Mouse (Mus musculus) MEL (cell line): ENCODE measurements around the gene Pla2g16. TPM values are rescaled to one million over a fixed set of nuclear protein-coding genes. Genes with fewer than 3 reads are reported as not detected.

Experiments
- DNase-seq: peaks from one replicate; pipeline ENCODE4 v3.0.0; 2011; ENCODE audit warnings: low read depth, low spot score
- H3K27ac ChIP-seq: 2 replicates; pipeline ENCODE4 v1.5.1; 2012; ENCODE audit warnings: low read depth, mild to moderate bottlenecking, control low read depth, low read length, moderate library complexity; ENCODE audit not compliant: control insufficient read depth
- H3K27me3 ChIP-seq, 2 experiments: fragments of 150-350 bp in 1 of 2; sonication (generic) in 1 of 2; 2 replicates each; pipeline ENCODE4 v1.6.1; 2012; ENCODE audit warnings: low read length in 2 of 2, mild to moderate bottlenecking in 2 of 2, improper control_type of control experiment in 1 of 2, moderate library complexity in 1 of 2; ENCODE audit not compliant: insufficient read depth in 2 of 2, control insufficient read depth in 1 of 2
- H3K36me3 ChIP-seq, 2 experiments: 2 replicates each; pipeline ENCODE4 v1.6.1; 2012 to 2014; ENCODE audit warnings: low read length in 2 of 2, improper control_type of control experiment in 1 of 2, inconsistent platforms in 1 of 2, mild to moderate bottlenecking in 1 of 2; ENCODE audit not compliant: insufficient read depth in 2 of 2, control insufficient read depth in 1 of 2
- H3K4me1 ChIP-seq, 2 experiments: fragments of 150-350 bp in 1 of 2; sonication (generic) in 1 of 2; 2 replicates each; pipeline ENCODE4 v1.6.1; 2012; ENCODE audit warnings: low read length in 2 of 2, improper control_type of control experiment in 1 of 2, mild to moderate bottlenecking in 1 of 2; ENCODE audit not compliant: insufficient read depth in 2 of 2, control insufficient read depth in 1 of 2
- H3K4me3 ChIP-seq, 2 experiments: fragments of 150-350 bp in 1 of 2; sonication (generic) in 1 of 2; 2 replicates each; pipeline ENCODE4 v1.5.1; 2012; ENCODE audit warnings: low read depth in 2 of 2, low read length in 2 of 2, mild to moderate bottlenecking in 2 of 2, moderate library complexity in 2 of 2, control low read depth in 1 of 2, improper control_type of control experiment in 1 of 2; ENCODE audit not compliant: control insufficient read depth in 1 of 2, insufficient read depth in 1 of 2
- H3K79me2 ChIP-seq: 2 replicates; pipeline ENCODE4 v1.6.1; 2012; ENCODE audit warnings: mild to moderate bottlenecking, low read length, moderate library complexity; ENCODE audit not compliant: control insufficient read depth, poor library complexity, insufficient read depth
- H3K9ac ChIP-seq: 2 replicates; pipeline ENCODE4 v1.6.1; 2012; ENCODE audit warnings: low read depth, mild to moderate bottlenecking, control low read depth, low read length, moderate library complexity; ENCODE audit not compliant: control insufficient read depth, poor library complexity, severe bottlenecking
- H3K9me3 ChIP-seq: fragments of 150-350 bp; sonication (generic); replicated peaks from 2 replicates; pipeline ENCODE4 v1.6.1; 2012; ENCODE audit warnings: mild to moderate bottlenecking, low read length, improper control_type of control experiment, moderate library complexity; ENCODE audit not compliant: insufficient read depth
- BHLHE40 ChIP-seq: IDR thresholded peaks from 2 replicates; pipeline ENCODE4 v1.6.1; 2012; ENCODE audit warnings: low read depth, mild to moderate bottlenecking, inconsistent platforms, low read length, improper control_type of control experiment, borderline replicate concordance
- CHD1 ChIP-seq: IDR thresholded peaks from 2 replicates; pipeline ENCODE4 v1.6.1; 2012; ENCODE audit warnings: low read depth, mild to moderate bottlenecking, inconsistent platforms, low read length, improper control_type of control experiment
- CHD2 ChIP-seq: IDR thresholded peaks from 2 replicates; pipeline ENCODE4 v1.6.1; 2011; ENCODE audit warnings: low read length, improper control_type of control experiment
- E2F4 ChIP-seq: IDR thresholded peaks from 2 replicates; pipeline ENCODE4 v1.6.1; 2011; ENCODE audit warnings: low read depth, low read length, improper control_type of control experiment, borderline replicate concordance
- ELF1 ChIP-seq: IDR thresholded peaks from 2 replicates; pipeline ENCODE4 v1.6.1; 2014; ENCODE audit warnings: low read depth, mild to moderate bottlenecking, inconsistent platforms, low read length, improper control_type of control experiment, moderate library complexity
- ETS1 ChIP-seq: IDR thresholded peaks from 2 replicates; pipeline ENCODE4 v1.6.1; 2012; ENCODE audit warnings: low read depth, mild to moderate bottlenecking, inconsistent platforms, low read length, improper control_type of control experiment, moderate library complexity
- GATA1 ChIP-seq: IDR thresholded peaks from 2 replicates; pipeline ENCODE4 v1.6.1; 2011; ENCODE audit warnings: low read depth, low read length, improper control_type of control experiment
- HCFC1 ChIP-seq: IDR thresholded peaks from 2 replicates; pipeline ENCODE4 v1.6.1; 2012; ENCODE audit warnings: low read depth, mild to moderate bottlenecking, inconsistent platforms, low read length, improper control_type of control experiment, moderate library complexity
- JUND ChIP-seq: IDR thresholded peaks from 2 replicates; pipeline ENCODE4 v1.6.1; 2011; ENCODE audit warnings: low read depth, mild to moderate bottlenecking, improper control_type of control experiment, low read length
- KAT2A ChIP-seq: conservative IDR thresholded peaks from 2 replicates; pipeline ENCODE4 v1.6.1; 2012; ENCODE audit warnings: low read depth, low read length, improper control_type of control experiment, inconsistent platforms
- MAFK ChIP-seq: IDR thresholded peaks from 2 replicates; pipeline ENCODE4 v1.6.1; 2011; ENCODE audit warnings: low read depth, mild to moderate bottlenecking, low read length, improper control_type of control experiment, borderline replicate concordance
- MAZ ChIP-seq: IDR thresholded peaks from 2 replicates; pipeline ENCODE4 v1.6.1; 2012; ENCODE audit warnings: low read depth, mild to moderate bottlenecking, inconsistent platforms, low read length, improper control_type of control experiment
- MEF2A ChIP-seq: IDR thresholded peaks from 2 replicates; pipeline ENCODE4 v1.6.1; 2014; ENCODE audit warnings: low read depth, mild to moderate bottlenecking, inconsistent platforms, low read length, improper control_type of control experiment; ENCODE audit not compliant: poor library complexity, insufficient replicate concordance, severe bottlenecking; ENCODE audit errors: extremely low read depth
- MXI1 ChIP-seq: IDR thresholded peaks from 2 replicates; pipeline ENCODE4 v1.6.1; 2011; ENCODE audit warnings: mild to moderate bottlenecking, low read depth, low read length, improper control_type of control experiment
- MYB ChIP-seq: IDR thresholded peaks from 2 replicates; pipeline ENCODE4 v1.6.1; 2011; ENCODE audit warnings: mild to moderate bottlenecking, low read depth, low read length, improper control_type of control experiment
- MYC ChIP-seq: IDR thresholded peaks from 2 replicates; pipeline ENCODE4 v1.6.1; 2011; ENCODE audit warnings: low read depth, mild to moderate bottlenecking, low read length, improper control_type of control experiment, moderate library complexity
- NELFE ChIP-seq: IDR thresholded peaks from 2 replicates; pipeline ENCODE4 v1.6.1; 2011; ENCODE audit warnings: low read depth, low read length, improper control_type of control experiment
- POLR2A ChIP-seq, 2 experiments: IDR thresholded peaks; 2 replicates each; pipeline ENCODE4 v1.6.1; 2011 to 2012; ENCODE audit warnings: low read length in 2 of 2, mild to moderate bottlenecking in 2 of 2, control low read depth in 1 of 2, improper control_type of control experiment in 1 of 2, low read depth in 1 of 2, moderate library complexity in 1 of 2; ENCODE audit not compliant: control insufficient read depth in 1 of 2, insufficient read depth in 1 of 2, poor library complexity in 1 of 2
- POLR2AphosphoS2 ChIP-seq: IDR thresholded peaks from 2 replicates; pipeline ENCODE4 v1.6.1; 2011; ENCODE audit warnings: low read length, improper control_type of control experiment
- POLR2AphosphoS5 ChIP-seq: IDR thresholded peaks from 2 replicates; pipeline ENCODE4 v1.6.1; 2012; ENCODE audit warnings: low read depth, borderline replicate concordance, mild to moderate bottlenecking, inconsistent platforms, low read length, moderate library complexity, mixed read lengths
- RAD21 ChIP-seq: IDR thresholded peaks from 2 replicates; pipeline ENCODE4 v1.6.1; 2011; ENCODE audit warnings: mild to moderate bottlenecking, low read depth, low read length, improper control_type of control experiment
- RCOR1 ChIP-seq: IDR thresholded peaks from 2 replicates; pipeline ENCODE4 v1.6.1; 2012; ENCODE audit warnings: low read depth, mild to moderate bottlenecking, inconsistent platforms, low read length, improper control_type of control experiment
- SIN3A ChIP-seq: IDR thresholded peaks from 2 replicates; pipeline ENCODE4 v1.6.1; 2012; ENCODE audit warnings: low read length, improper control_type of control experiment, inconsistent platforms
- TAL1 ChIP-seq: IDR thresholded peaks from 2 replicates; pipeline ENCODE4 v1.6.1; 2012; ENCODE audit warnings: mild to moderate bottlenecking, inconsistent platforms, low read length, moderate library complexity, mixed read lengths
- TBP ChIP-seq: IDR thresholded peaks from 2 replicates; pipeline ENCODE4 v1.8.0; 2011; ENCODE audit warnings: low read depth, low read length, improper control_type of control experiment
- TCF12 ChIP-seq: IDR thresholded peaks from 2 replicates; pipeline ENCODE4 v1.6.1; 2014; ENCODE audit warnings: low read depth, mild to moderate bottlenecking, inconsistent platforms, low read length, improper control_type of control experiment, moderate library complexity
- USF1 ChIP-seq: IDR thresholded peaks from 2 replicates; pipeline ENCODE4 v1.6.1; 2014; ENCODE audit warnings: low read depth, mild to moderate bottlenecking, inconsistent platforms, low read length, improper control_type of control experiment, moderate library complexity
- USF2 ChIP-seq, 2 experiments: IDR thresholded peaks; 2 replicates each; pipeline ENCODE4 v1.6.1; 2011 to 2012; ENCODE audit warnings: improper control_type of control experiment in 2 of 2, low read length in 2 of 2, borderline replicate concordance in 1 of 2, inconsistent platforms in 1 of 2, low read depth in 1 of 2, mild to moderate bottlenecking in 1 of 2; ENCODE audit not compliant: insufficient read depth in 1 of 2
- ZC3H11A ChIP-seq: IDR thresholded peaks from 2 replicates; pipeline ENCODE4 v1.6.1; 2012; ENCODE audit warnings: low read depth, mild to moderate bottlenecking, inconsistent platforms, low read length, improper control_type of control experiment
- ZKSCAN1 ChIP-seq: IDR thresholded peaks from 2 replicates; pipeline ENCODE4 v1.6.1; 2012; ENCODE audit warnings: low read depth, mild to moderate bottlenecking, inconsistent platforms, low read length, improper control_type of control experiment, moderate library complexity
- polyA plus RNA-seq, 2 experiments: library from polyadenylated mRNA; stranded (reverse) in 1 of 2; unstranded in 1 of 2; fragments of >175 nt in 1 of 2; fragments of >200 nt in 1 of 2; gene quantifications; 2 replicates each; pipeline versions ENCODE4 v1.2.1 to v1.2.4; 2012; ENCODE audit warnings: low replicate concordance in 2 of 2, low read depth in 1 of 2; ENCODE audit not compliant: insufficient read length in 2 of 2, insufficient read depth in 1 of 2, missing spikeins in 1 of 2
- total RNA-seq: library from RNA; depleted of rRNA; stranded (reverse); fragments of 300-350 nt; gene quantifications from 2 replicates; pipeline ENCODE4 v1.2.3, GENCODE M21; 2012

The Pla2g16 gene
- total and polyA plus RNA-seq, 3 experiments = 19.0 to 24.7 TPM; not detected in 1

GRCm38 (mm10) chr19:7601551-7601950 lies 44.3 kb downstream of the Pla2g16 start:
- H3K27me3 ChIP-seq = no peaks in the 10 kb centered on the region
- DNase-seq = no peak
- H3K9ac ChIP-seq = no peak overlapping the region
- no peaks in the 10 kb centered on the region for H3K4me1 ChIP-seq
- no peak overlapping the region for H3K27ac ChIP-seq
- no peaks in the 10 kb centered on the region for H3K36me3 ChIP-seq
- no peaks in the 10 kb centered on the region for H3K79me2 ChIP-seq
- no peaks in the 10 kb centered on the region for H3K9me3 ChIP-seq
- TF ChIP-seq RCOR1 (no peak), MAFK (no peak), ZKSCAN1 (no peak), ETS1 (no peak), SIN3A (no peak), BHLHE40 (no peak), MYC (no peak), POLR2AphosphoS5 (no peak), MEF2A (no peak), HCFC1 (no peak), RAD21 (no peak), MXI1 (no peak), TAL1 (no peak), CHD1 (no peak), GATA1 (no peak), NELFE (no peak), JUND (no peak), ELF1 (no peak), POLR2AphosphoS2 (no peak), TCF12 (no peak)
- no peak overlapping the region for H3K4me3 ChIP-seq

GRCm38 (mm10) chr19:7604107-7604506 lies 46.8 kb downstream of the Pla2g16 start:
- Histone ChIP-seq H3K4me3 (no peak overlapping the region), H3K27ac (no peak overlapping the region), H3K4me1 (no peaks in the 10 kb centered on the region), H3K27me3 (no peaks in the 10 kb centered on the region), H3K9me3 (no peaks in the 10 kb centered on the region), H3K9ac (no peak overlapping the region), H3K79me2 (no peaks in the 10 kb centered on the region), H3K36me3 (no peaks in the 10 kb centered on the region)
- TF ChIP-seq GATA1 = no peak
- no peak for TF ChIP-seq ZC3H11A
- TF ChIP-seq MYB = no peak
- no peak for TF ChIP-seq POLR2A (IDR thresholded peaks at IDR 0.05; ENCODE audit: control insufficient read depth in 1 of 2, insufficient read depth in 1 of 2, low read depth in 1 of 2, low read length in 2 of 2, poor library complexity in 1 of 2)
- no peak for TF ChIP-seq POLR2AphosphoS2
- no peak for TF ChIP-seq KAT2A
- no peak for TF ChIP-seq ELF1
- no peak for TF ChIP-seq USF2 (IDR thresholded peaks at IDR 0.05; ENCODE audit: borderline replicate concordance in 1 of 2, insufficient read depth in 1 of 2, low read depth in 1 of 2, low read length in 2 of 2)
- TF ChIP-seq ETS1 = no peak
- no peak for TF ChIP-seq USF1
- TF ChIP-seq RAD21 = no peak
- no peak for TF ChIP-seq JUND
- TF ChIP-seq CHD2 = no peak
- no peak for TF ChIP-seq E2F4
- no peak for TF ChIP-seq MAZ
- no peak for TF ChIP-seq TAL1
- no peak for TF ChIP-seq POLR2AphosphoS5
- no peak for TF ChIP-seq TBP
- no peak for TF ChIP-seq MXI1
- no peak for DNase-seq
